Mouse (Mus musculus): ENCODE results near the gene Arl8b.
"Not testable (repeated sequence)": the region's sequence is repeated elsewhere in the genome, so short reads cannot be mapped to it uniquely, and the experiment has no call there.

The Arl8b gene

DNA sequence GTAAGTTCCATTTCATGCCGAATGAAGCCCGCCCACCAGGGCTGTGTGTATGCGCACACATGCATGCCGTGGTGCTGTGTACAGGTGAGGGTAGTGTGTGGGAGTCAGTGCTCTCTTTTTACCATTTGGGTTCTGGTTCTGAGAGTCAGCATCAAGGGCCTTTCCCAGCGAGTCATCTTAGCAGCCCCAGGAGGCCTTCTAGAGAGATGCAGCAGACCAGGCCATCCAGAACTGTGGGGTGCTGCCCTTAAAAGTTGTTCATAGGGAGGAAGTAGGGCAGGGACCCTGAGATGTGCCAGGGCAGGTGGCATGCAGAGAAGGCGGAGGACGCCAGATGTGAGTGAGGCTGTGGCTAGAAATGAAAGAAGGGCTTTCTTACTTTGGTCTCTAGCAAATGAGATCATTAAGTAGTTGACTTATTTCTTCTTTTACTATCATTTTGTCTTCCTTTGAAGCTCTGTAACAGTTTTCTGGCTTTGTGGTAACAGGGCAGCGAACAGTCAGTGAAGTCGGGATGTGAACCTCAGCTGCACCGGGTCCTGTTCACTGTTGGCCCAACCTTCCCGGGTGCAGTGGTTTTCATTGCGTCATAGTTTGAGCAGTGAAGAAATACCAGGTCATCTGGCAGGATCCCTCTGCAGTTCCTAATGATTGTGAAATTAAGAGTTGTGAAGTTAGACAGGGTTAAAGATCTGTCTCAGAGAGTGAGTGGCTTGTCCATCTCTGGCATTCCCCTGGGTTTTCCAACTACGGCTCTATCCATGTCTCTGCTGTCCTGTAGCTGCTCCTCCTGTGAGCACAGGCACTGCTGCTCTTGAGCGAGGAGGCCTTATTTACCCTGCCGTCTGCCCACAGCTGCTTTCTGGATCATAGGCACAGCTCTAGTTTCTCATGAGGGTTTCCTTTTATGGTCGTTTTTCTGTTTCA lies 53.1 kb downstream of the Arl8b start:
- ATAC-seq (ENCODE audit: low TSS enrichment), result peak; percentile 62

- ATAC-seq (ENCODE audit: low TSS enrichment), result no peak
These were observed 54.2 kb downstream of the Arl8b start for GRCm38 (mm10) chr6:108837081-108837480.

DNA sequence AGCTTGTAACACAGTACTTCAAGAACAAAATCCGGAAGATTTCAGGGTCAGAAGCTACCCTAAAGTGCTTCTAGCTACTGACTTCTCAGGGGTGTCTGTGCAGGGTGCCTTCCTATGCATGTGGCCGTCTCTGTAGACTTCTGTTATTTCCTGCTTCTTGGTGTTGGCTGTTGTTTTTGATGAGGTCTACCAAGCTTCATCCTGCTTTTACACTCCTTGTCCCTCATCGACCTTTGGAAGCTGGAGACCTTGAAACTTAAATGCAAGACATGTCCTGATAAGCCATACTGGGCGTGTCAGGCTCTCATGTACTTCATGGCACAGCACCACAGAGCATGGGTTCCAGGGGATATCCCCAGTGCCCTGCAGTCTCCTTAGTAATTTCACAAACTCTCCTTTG lies 55.1 kb downstream of the Arl8b start:
- no peak for ATAC-seq (ENCODE audit: low TSS enrichment)

GRCm38 (mm10) chr6:108839432-108839831 lies 56.5 kb downstream of the Arl8b start:
- ATAC-seq (ENCODE audit: low TSS enrichment), result no peak

DNA sequence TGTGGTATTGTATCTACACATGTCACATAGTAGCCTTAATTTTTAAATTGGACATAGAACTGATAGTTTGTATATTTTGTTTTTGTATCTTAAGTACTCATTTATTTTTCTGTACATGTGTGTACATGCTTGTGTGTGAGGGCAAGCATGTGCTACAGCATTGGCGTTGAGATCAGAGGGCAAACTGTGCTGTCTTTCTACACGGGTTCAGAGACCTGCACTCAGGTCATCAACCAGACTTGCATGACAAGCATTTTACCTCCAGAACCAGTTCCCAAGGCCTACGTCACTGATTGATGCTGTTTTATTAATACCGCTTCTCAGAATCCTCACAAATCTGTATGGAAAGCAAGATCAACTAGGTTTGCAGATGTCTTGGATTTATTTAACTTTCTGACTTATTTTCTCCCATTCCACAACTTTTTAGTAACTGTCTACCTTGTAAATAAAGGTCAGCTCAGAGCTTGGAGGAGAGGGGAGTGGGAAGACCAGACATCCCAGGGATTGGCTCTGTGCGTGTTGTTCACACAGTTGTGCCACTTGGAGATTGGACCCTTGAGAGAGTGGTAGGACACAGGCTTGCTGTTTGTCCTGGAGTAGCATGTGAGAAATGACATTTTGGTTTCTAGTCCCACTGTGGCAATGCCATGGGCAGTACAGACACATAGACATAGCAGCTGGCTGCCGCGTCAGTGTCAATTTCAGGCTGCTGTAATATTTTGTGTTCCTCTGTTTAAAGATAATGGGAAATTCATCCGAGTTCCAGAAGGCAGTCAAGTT lies 58.2 kb downstream of the Arl8b start:
- ATAC-seq (ENCODE audit: low TSS enrichment), result no peak

DNA sequence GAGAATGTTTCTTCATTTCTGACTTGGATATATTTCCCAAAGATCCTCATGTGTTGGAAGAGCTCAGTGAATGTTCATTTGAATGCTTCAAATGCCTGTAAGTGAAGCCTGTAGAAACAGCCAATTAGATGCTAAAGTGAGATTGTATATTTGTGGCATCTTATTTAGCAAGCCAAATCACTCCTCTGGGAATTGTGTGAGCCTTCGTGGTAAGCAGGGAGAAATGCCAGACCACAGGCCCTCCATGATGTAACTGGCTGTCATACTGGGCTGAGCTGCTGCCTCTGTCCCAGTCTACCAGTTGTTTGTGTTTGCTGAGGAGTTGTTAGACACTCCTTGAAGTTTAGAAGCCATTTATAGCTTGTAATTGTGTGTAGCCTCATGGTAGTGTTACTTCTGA lies 60.8 kb downstream of the Arl8b start:
- peak; percentile 58 for ATAC-seq (ENCODE audit: low TSS enrichment)

DNA sequence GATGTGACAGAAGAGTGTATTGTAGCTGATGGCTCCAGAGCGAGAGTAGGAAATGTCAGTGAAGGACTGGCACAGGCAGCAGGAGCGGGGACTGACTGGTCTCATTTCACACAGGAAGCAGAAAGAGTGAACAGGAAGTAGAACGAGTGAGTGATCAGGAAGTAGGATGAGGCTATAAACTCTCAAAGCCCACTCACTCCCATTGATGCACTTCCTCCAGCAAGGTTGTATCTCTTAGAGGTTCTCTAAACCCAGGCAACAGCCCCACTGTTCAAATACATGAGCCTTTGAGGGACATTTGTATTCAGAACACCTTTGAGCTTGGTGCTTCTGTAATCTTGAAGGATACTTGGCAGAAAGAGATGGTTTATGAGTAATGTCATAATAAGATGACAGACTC lies 61.2 kb downstream of the Arl8b start:
- peak; percentile 9; the same call in 1 of the 2 replicates for ATAC-seq (ENCODE audit: low TSS enrichment)

GRCm38 (mm10) chr6:108844771-108845170 lies 61.9 kb downstream of the Arl8b start:
- ATAC-seq (ENCODE audit: low TSS enrichment), result no peak

GRCm38 (mm10) chr6:108852088-108852670 lies 69.3 kb downstream of the Arl8b start:
- no peak for ATAC-seq (ENCODE audit: low TSS enrichment)

DNA sequence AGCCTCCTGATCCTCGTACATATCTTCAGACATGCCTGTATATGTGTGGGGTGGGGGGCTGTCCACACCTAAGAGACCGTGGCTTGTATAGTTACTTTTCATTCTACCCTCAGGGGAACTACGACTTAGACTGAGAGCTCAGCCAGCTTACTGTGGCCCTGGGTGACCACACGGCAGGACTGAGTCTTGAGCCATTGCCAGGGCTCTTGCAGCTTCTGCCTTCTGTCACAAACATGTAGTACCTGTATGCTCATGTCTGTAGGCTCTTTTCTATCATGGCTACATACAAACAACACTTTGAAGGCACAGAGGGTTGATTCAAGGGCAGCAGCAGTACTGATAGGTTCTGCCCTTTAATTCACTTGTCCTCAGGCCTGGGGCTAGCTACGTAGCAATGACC lies 70.1 kb downstream of the Arl8b start:
- no peak for ATAC-seq (ENCODE audit: low TSS enrichment)

- no peak for ATAC-seq (ENCODE audit: low TSS enrichment)
These were observed 75.7 kb downstream of the Arl8b start for GRCm38 (mm10) chr6:108858583-108858982.

GRCm38 (mm10) chr6:108861226-108861625 lies 78.3 kb downstream of the Arl8b start:
- ATAC-seq (ENCODE audit: low TSS enrichment), result no peak

DNA sequence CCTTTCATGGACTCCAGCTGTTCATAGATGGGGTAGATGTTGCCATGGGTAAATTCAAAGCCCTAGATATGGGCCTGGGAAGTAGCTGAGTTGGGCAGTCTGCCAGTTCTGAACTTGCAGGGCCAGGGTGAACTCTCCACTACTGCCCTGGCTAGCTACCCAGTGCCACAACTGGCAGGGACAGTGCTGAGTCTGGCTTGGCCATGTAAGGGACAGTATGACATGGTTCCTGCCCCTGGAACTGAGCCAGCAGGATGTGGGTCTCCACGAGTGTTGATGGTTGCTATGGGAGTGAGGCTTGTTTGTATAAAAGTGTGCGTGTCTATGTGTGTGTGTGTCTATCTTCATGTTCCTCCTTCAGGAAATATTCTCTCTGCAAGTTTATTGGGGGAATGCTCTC lies 79.6 kb downstream of the Arl8b start:
- ATAC-seq (ENCODE audit: low TSS enrichment), result no peak

- ATAC-seq (ENCODE audit: low TSS enrichment), result no peak
These were observed 83.4 kb downstream of the Arl8b start for GRCm38 (mm10) chr6:108866317-108866716.

GRCm38 (mm10) chr6:108869031-108869430 lies 86.1 kb downstream of the Arl8b start:
- not testable (repeated sequence) for ATAC-seq (ENCODE audit: low TSS enrichment)

GRCm38 (mm10) chr6:108870421-108870820 lies 87.5 kb downstream of the Arl8b start:
- no peak for ATAC-seq (ENCODE audit: low TSS enrichment)

DNA sequence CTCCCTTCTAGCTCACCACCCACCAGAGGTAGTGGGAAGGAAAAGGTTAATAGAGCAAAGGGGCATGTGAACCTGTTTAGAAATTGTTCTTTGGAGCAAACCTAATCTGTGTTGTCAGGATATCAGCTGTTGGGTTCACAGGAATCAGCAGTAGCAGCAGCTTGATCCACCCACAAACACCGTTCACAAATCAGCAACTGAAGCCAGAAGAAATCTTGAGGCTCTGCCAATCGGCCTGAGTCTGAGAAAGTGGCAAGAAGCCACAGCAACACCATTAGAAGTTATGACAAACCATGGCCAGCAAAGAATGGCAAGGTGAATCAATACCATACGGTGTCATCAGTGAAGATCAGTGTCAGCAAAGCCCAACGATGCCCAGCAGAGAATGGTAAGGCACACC lies 88.4 kb downstream of the Arl8b start:
- no peak for ATAC-seq (ENCODE audit: low TSS enrichment)
